Mouse (Mus musculus): ENCODE measurements around the gene Opcml. TPM values are rescaled to one million over a fixed set of nuclear protein-coding genes. Genes with fewer than 3 reads are reported as not detected.

Opcml gene
- polyA plus RNA-seq, 1 experiment from 2014 or later: 0.10 TPM

DNA sequence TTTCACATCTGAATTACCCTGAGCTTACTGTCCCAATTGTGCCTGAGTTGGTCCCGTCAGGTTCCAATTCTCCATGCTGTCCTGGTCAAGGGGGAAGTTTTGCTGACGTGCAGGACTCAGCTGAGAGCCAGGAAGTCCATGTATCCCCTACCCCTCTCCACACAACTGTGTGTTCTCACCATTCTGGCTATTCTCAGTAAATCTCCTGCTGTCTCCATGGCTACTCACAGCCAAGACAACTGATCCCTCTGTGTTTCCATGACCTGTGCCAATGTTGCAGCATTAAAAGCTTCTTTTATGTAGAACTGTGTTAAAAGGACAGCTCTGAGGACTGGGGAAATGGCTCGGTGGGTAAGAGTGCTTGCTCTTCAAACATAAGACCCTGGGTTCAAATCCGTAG lies 373.4 kb downstream of the Opcml start:
- no peaks in the 10 kb centered on the region for H3K9me3 ChIP-seq (replicated peaks)
- no peak overlapping the region for H3K27ac ChIP-seq (replicated peaks)
- ATAC-seq (ENCODE audit: insufficient read depth): no peak
- no peak overlapping the region for H3K9ac ChIP-seq
- H3K27me3 ChIP-seq: no peaks in the 10 kb centered on the region
- H3K4me3 ChIP-seq (replicated peaks): no peak overlapping the region
- H3K4me1 ChIP-seq (replicated peaks): no peaks in the 10 kb centered on the region
- no peaks in the 10 kb centered on the region for H3K36me3 ChIP-seq (replicated peaks)
- no peak overlapping the region for H3K4me2 ChIP-seq
- 42% methylated on average over 4 of the region's 4 CpGs for WGBS (ENCODE audit: insufficient replicate concordance)

DNA sequence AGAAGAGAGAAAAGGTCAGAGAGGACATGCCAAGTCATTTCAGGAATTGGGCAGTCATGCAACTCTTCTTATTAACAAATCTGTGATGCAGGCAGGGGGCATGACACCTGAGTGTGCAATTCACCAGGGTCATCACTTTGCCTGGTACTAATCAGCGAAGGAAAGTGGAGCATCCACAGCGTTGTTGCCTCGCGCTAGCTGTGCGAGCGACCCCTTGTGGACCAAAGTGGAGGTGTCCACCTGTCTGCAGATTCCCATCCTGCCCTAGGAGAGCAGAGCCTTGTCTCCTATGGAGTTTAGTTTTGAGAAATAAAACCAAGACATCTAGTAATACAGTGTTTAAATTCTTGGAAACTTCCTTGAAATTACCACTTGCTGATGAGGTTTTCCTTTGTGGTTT lies 381.3 kb downstream of the Opcml start:
- WGBS (ENCODE audit: insufficient replicate concordance): 9% methylated on average over 6 of the region's 6 CpGs
- H3K4me2 ChIP-seq: no peak overlapping the region
- no peak overlapping the region for H3K9ac ChIP-seq
- H3K27ac ChIP-seq (replicated peaks): no peak overlapping the region
- H3K4me3 ChIP-seq (replicated peaks): no peak overlapping the region
- H3K36me3 ChIP-seq (replicated peaks): no peaks in the 10 kb centered on the region
- no peaks in the 10 kb centered on the region for H3K9me3 ChIP-seq (replicated peaks)
- H3K27me3 ChIP-seq: no peaks in the 10 kb centered on the region
- H3K4me1 ChIP-seq (replicated peaks): no peaks in the 10 kb centered on the region
- ATAC-seq (ENCODE audit: insufficient read depth): no peak

DNA sequence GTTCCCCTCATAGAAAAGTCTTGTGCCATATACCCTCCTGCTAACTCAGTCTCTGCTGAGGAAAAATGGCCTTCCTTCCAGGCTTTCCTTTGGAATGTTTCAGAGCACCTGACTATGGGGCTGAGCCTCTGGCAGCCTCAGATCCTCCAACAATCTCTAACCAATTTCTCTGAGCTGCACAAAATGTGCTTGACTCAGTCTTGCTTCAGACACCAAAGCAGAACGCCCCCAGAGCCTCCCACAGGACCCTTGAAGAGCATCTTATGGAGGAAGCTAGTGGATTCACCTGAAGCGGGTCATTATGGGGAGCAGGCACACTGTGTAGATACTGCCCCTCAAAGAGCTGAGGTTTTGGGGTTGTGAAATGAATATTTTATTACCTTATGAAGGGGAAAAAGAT lies 386.5 kb downstream of the Opcml start:
- H3K4me2 ChIP-seq: no peak overlapping the region
- H3K9me3 ChIP-seq (replicated peaks): no peaks in the 10 kb centered on the region
- ATAC-seq (ENCODE audit: insufficient read depth): no peak
- no peaks in the 10 kb centered on the region for H3K36me3 ChIP-seq (replicated peaks)
- H3K9ac ChIP-seq: no peak overlapping the region
- H3K27ac ChIP-seq (replicated peaks): no peak overlapping the region
- no peak overlapping the region for H3K4me3 ChIP-seq (replicated peaks)
- no peaks in the 10 kb centered on the region for H3K4me1 ChIP-seq (replicated peaks)
- 55% methylated on average over 2 of the region's 2 CpGs for WGBS (ENCODE audit: insufficient replicate concordance)
- no peaks in the 10 kb centered on the region for H3K27me3 ChIP-seq

DNA sequence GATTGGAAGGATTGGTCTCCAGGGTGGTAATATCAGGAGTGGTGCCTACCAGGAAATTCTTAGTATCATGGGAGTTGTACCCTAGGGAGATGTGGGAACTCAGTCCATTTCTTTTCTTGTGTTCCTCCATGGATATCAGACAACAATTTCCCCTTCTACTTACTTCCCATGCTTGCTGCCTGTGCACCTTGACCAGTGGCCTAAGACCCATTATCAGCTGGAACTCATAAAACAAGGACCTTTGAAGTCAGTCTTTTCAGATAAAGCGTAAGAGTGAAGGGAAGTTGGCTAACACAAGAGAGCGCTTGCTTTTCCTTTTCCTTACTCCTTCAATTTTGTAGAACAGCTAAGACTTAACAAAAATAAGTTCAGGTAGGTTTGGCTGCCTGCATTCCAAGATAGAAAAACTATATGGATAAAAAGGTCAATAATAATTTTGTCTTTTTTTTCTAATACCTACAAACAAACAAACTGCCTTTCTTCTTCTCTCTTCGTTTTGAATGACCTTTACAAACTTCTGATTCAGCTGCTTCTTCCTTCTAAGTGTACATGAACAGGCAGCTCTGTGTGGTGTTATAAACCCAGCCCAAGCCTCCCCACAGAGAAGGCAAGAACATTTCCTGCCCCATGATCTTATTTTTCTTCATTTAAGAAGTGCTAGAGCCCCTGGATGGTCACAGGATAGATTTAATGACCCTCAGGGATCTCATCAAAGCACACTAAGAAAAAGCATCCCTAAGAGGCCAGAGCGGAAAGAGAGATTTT lies 387.7 kb downstream of the Opcml start:
- H3K9me3 ChIP-seq (replicated peaks): no peaks in the 10 kb centered on the region
- WGBS (ENCODE audit: insufficient replicate concordance): 49% methylated on average over 4 of the region's 4 CpGs
- H3K4me3 ChIP-seq (replicated peaks): no peak overlapping the region
- no peaks in the 10 kb centered on the region for H3K4me1 ChIP-seq (replicated peaks)
- H3K4me2 ChIP-seq: no peak overlapping the region
- ATAC-seq (ENCODE audit: insufficient read depth): no peak
- H3K36me3 ChIP-seq (replicated peaks): no peaks in the 10 kb centered on the region
- H3K27ac ChIP-seq (replicated peaks): no peak overlapping the region
- no peak overlapping the region for H3K9ac ChIP-seq
- no peaks in the 10 kb centered on the region for H3K27me3 ChIP-seq

DNA sequence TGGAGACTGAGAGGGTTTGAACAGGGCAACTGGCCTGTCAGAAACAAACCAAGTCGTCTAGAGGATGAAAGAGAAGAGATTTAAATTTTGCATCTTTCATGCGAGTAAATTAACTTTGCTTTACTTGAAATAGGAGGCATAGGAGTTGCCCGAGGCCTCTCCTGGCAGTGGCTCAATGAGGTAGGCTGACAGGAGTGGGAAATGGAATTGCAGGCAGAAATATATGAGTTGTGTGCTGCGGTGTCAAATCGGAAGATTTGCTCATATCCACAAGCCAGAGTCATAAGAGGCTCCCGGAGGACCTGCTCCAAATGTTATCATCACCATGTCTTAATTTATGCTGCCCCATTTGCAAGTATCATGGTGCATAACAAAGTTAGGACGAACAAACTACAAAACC lies 391.3 kb downstream of the Opcml start:
- Histone ChIP-seq H3K4me1 (replicated peaks) (no peaks in the 10 kb centered on the region), H3K27ac (replicated peaks) (no peak overlapping the region), H3K9me3 (replicated peaks) (no peaks in the 10 kb centered on the region), H3K4me3 (replicated peaks) (no peak overlapping the region), H3K36me3 (replicated peaks) (no peaks in the 10 kb centered on the region), H3K9ac (no peak overlapping the region), H3K27me3 (no peaks in the 10 kb centered on the region), H3K4me2 (no peak overlapping the region)
- 58% methylated on average over 7 of the region's 7 CpGs for WGBS (ENCODE audit: insufficient replicate concordance)
- ATAC-seq (ENCODE audit: insufficient read depth): no peak

DNA sequence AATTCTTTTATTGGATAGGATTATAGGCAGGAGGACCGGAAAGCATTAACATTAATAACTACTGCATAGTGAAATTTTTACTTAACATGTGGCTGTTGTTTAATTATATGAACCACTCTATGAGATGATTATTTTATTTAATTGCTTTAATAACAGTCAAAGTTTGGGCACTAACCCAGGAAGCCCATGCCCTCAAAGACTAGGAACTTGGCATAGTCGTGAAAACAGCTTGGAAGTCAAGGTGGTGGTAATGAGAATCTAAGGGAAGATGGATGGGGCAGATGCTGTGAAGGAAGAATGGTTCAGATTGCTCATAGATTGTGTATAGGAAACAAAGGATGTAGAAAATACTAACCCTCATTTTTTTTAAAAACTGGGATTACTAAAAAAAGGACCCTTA lies 399.7 kb downstream of the Opcml start:
- no peak for ATAC-seq (ENCODE audit: insufficient read depth)
- no peaks in the 10 kb centered on the region for H3K4me1 ChIP-seq (replicated peaks)
- H3K9ac ChIP-seq: no peak overlapping the region
- H3K36me3 ChIP-seq (replicated peaks): no peaks in the 10 kb centered on the region
- H3K4me2 ChIP-seq: no peak overlapping the region
- no peaks in the 10 kb centered on the region for H3K27me3 ChIP-seq
- 57% methylated on average over 2 of the region's 2 CpGs for WGBS (ENCODE audit: insufficient replicate concordance)
- H3K27ac ChIP-seq (replicated peaks): no peak overlapping the region
- H3K9me3 ChIP-seq (replicated peaks): no peaks in the 10 kb centered on the region
- no peak overlapping the region for H3K4me3 ChIP-seq (replicated peaks)

DNA sequence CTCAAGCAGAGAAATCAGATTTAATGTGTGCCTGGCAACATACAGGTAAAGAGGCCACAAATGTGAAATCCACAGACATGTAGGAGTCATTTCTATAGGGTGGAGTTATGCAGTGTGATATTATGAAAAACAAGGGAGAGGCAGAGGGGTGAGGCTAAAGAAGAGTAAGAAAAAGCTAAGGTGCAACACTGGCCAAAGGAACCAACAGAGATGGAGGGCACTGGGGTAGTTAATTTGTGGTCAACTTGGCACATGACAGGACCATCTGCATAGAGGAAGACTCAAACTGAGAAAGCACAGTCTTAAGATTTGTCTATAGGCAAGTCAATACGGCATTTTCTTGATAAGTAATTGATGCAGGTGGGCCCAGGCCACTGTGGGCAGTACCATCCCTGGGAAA lies 400.2 kb downstream of the Opcml start:
- no peak overlapping the region for H3K4me3 ChIP-seq (replicated peaks)
- ATAC-seq (ENCODE audit: insufficient read depth): no peak
- H3K4me2 ChIP-seq: no peak overlapping the region
- H3K27me3 ChIP-seq: no peaks in the 10 kb centered on the region
- 58% methylated on average over 1 of the region's 1 CpGs for WGBS (ENCODE audit: insufficient replicate concordance)
- no peak overlapping the region for H3K27ac ChIP-seq (replicated peaks)
- H3K9ac ChIP-seq: no peak overlapping the region
- no peaks in the 10 kb centered on the region for H3K9me3 ChIP-seq (replicated peaks)
- no peaks in the 10 kb centered on the region for H3K4me1 ChIP-seq (replicated peaks)
- no peaks in the 10 kb centered on the region for H3K36me3 ChIP-seq (replicated peaks)

DNA sequence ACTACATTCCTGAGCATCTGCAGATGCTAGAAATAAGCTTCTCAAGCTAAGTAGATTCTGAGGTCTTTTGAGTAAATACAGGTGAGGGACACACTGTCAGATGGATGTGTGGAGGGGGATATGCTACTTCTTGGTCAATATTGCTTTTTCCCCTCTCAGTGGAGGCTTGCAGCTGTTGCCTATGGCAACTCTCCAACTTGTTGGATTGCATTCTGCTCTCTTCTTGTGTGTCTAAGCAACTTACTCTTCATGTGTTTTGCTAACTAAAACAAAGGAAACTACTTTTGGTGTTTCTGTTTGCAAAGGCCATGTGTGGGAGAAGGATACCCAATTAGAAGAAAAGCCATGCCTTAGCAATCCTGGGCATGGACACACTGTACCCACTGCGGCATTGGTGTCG lies 406.0 kb downstream of the Opcml start:
- H3K4me1 ChIP-seq (replicated peaks): no peaks in the 10 kb centered on the region
- no peak overlapping the region for H3K4me3 ChIP-seq (replicated peaks)
- no peak overlapping the region for H3K27ac ChIP-seq (replicated peaks)
- H3K9ac ChIP-seq: no peak overlapping the region
- ATAC-seq (ENCODE audit: insufficient read depth): no peak
- no peak overlapping the region for H3K4me2 ChIP-seq
- H3K9me3 ChIP-seq (replicated peaks): no peaks in the 10 kb centered on the region
- H3K36me3 ChIP-seq (replicated peaks): no peaks in the 10 kb centered on the region
- 64% methylated on average over 2 of the region's 2 CpGs for WGBS (ENCODE audit: insufficient replicate concordance)
- no peaks in the 10 kb centered on the region for H3K27me3 ChIP-seq

DNA sequence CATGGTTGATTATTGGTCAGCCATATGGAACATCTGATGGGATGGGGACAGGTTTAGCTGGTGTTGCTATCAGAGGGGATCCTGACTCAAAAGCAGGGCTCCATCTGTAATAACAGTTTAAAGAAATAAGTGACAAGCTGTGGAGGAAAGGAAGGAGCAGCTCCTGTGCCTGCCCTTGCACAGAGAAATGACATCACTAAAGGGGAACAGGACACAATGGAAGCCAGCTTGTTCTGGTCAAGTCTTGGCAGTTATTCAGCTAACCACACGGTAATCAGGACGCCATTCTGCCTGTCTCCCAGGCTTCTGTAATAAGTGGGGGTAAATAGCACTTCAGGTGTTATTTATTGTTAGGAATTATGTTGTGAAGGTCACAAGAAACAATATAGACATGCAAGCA lies 406.5 kb downstream of the Opcml start:
- 40% methylated on average over 2 of the region's 2 CpGs for WGBS (ENCODE audit: insufficient replicate concordance)
- no peaks in the 10 kb centered on the region for H3K27me3 ChIP-seq
- no peak overlapping the region for H3K4me3 ChIP-seq (replicated peaks)
- no peaks in the 10 kb centered on the region for H3K9me3 ChIP-seq (replicated peaks)
- H3K27ac ChIP-seq (replicated peaks): no peak overlapping the region
- no peak overlapping the region for H3K9ac ChIP-seq
- H3K4me1 ChIP-seq (replicated peaks): no peaks in the 10 kb centered on the region
- ATAC-seq (ENCODE audit: insufficient read depth): no peak
- no peak overlapping the region for H3K4me2 ChIP-seq
- H3K36me3 ChIP-seq (replicated peaks): no peaks in the 10 kb centered on the region

DNA sequence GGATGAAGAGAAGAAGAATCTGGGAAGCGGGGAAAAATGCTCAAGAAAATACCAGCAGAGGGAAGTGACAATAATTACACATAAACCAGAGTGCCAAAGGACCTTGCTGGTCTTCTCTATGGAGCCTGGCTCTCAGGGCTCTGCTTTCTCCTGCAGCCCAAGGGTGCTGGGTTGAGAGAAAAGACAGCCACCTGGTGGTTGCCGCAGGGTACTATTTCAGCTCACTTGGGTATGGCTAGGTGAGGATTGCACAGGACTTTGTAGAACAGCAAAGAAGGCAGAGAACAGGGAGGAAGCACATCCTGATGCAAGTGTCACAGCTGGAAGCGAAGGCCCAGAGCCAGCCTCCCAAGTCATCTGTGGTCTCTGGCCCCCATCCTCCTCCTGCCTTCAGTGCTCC lies 407.1 kb downstream of the Opcml start:
- no peak overlapping the region for H3K27ac ChIP-seq (replicated peaks)
- no peak overlapping the region for H3K4me3 ChIP-seq (replicated peaks)
- H3K27me3 ChIP-seq: no peaks in the 10 kb centered on the region
- ATAC-seq (ENCODE audit: insufficient read depth): no peak
- H3K9ac ChIP-seq: no peak overlapping the region
- WGBS (ENCODE audit: insufficient replicate concordance): 37% methylated on average over 3 of the region's 3 CpGs
- H3K36me3 ChIP-seq (replicated peaks): no peaks in the 10 kb centered on the region
- H3K4me2 ChIP-seq: no peak overlapping the region
- no peaks in the 10 kb centered on the region for H3K4me1 ChIP-seq (replicated peaks)
- H3K9me3 ChIP-seq (replicated peaks): no peaks in the 10 kb centered on the region

DNA sequence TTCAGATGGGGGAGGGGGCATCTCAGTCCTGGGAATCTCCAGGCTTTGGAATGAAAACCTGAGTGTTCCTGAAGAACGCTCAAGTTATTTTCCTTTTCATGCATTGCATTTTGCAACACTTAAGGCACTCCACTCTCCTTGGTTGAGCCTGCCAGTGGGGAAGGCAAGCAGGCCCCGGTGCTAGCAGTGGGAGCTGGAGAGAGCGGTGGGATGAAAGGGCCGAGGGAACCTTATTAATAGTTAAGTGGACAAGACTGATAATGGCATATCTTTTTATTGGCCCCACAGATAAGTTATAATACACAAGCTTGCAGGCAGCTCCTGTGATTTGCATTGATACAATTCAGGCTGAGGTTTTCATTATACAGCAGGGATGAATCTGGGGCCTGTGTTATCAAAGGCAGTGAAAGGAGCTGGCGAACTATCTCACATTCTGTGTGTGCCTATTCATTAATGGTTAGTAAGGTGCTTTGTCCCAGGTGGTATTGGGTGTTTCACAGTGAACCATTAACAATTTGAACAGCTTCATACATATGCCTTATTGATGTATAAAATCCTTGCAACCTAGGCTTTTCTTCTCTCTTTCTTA lies 407.6 kb downstream of the Opcml start:
- Histone ChIP-seq H3K4me2 (no peak overlapping the region), H3K27ac (replicated peaks) (no peak overlapping the region), H3K9ac (no peak overlapping the region), H3K27me3 (no peaks in the 10 kb centered on the region), H3K4me3 (replicated peaks) (no peak overlapping the region), H3K9me3 (replicated peaks) (no peaks in the 10 kb centered on the region), H3K4me1 (replicated peaks) (no peaks in the 10 kb centered on the region), H3K36me3 (replicated peaks) (no peaks in the 10 kb centered on the region)
- ATAC-seq (ENCODE audit: insufficient read depth): no peak
- WGBS (ENCODE audit: insufficient replicate concordance): 55% methylated on average over 5 of the region's 5 CpGs

DNA sequence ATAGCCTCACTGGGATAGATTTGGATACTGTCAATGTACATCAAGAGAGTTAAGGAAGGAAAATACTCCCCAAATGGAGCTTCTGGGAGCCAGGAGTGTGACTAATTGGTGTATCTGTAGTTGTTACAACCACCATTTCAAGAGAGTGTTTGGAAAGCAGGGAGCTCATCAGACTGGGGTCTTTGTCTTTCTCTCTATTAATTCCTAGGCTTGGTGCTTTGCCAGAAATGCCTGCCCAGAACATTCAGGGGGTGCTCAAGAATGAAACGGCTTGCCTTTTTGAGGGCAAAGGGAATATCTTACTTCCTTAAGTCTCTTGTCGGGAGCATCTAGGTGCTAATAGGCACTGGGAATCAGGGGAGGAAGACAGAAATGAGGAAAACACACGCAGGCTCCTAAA lies 416.9 kb downstream of the Opcml start:
- no peaks in the 10 kb centered on the region for H3K4me1 ChIP-seq (replicated peaks)
- no peak overlapping the region for H3K4me3 ChIP-seq (replicated peaks)
- H3K27ac ChIP-seq (replicated peaks): no peak overlapping the region
- H3K9ac ChIP-seq: no peak overlapping the region
- H3K36me3 ChIP-seq (replicated peaks): no peaks in the 10 kb centered on the region
- H3K27me3 ChIP-seq: no peaks in the 10 kb centered on the region
- no peak for ATAC-seq (ENCODE audit: insufficient read depth)
- H3K4me2 ChIP-seq: no peak overlapping the region
- no peaks in the 10 kb centered on the region for H3K9me3 ChIP-seq (replicated peaks)
- WGBS (ENCODE audit: insufficient replicate concordance): 56% methylated on average over 3 of the region's 3 CpGs

Data from liver, embryonic 15.5 days (tissue).